Mouse (Mus musculus): ENCODE data around the gene Gm9821. TPM values are rescaled to one million over a fixed set of nuclear protein-coding genes. Genes with fewer than 3 reads are reported as not detected.

The Gm9821 gene
- polyA plus RNA-seq, 1 experiment from 2014 or later: 0.49 TPM

- H3K36me3 ChIP-seq (ENCODE audit: control insufficient read depth, insufficient read depth, low read length): no peaks in the 10 kb centered on the region
- peaks cover 15% of the 10 kb centered on the region for H3K4me1 ChIP-seq (ENCODE audit: control insufficient read depth, insufficient read depth, low read length)
- H3K4me3 ChIP-seq (ENCODE audit: low read length): no peak overlapping the region; the same call in 1 of the 2 replicates
- H3K27ac ChIP-seq (ENCODE audit: low read depth, low read length): peak overlapping the region; percentile 89
- H3K27me3 ChIP-seq (ENCODE audit: control insufficient read depth, insufficient read depth, low read length): no peaks in the 10 kb centered on the region
- peak overlapping the region; percentile 42; the same call in 1 of the 2 replicates for H3K9ac ChIP-seq (ENCODE audit: low read depth, low read length)
- WGBS: 0% methylated on average over 10 of the region's 13 CpGs
- peak; percentile 93 for ATAC-seq (ENCODE audit: low FRiP score, low TSS enrichment)
- H3K9me3 ChIP-seq (ENCODE audit: control insufficient read depth, low read length): no peaks in the 10 kb centered on the region
- H3K4me2 ChIP-seq (replicated peaks; ENCODE audit: low read depth, low read length): peak overlapping the region; percentile 24
Observed at GRCm38 (mm10) chr2:91984439-91984838, 38.9 kb downstream of the Gm9821 start.

- Histone ChIP-seq H3K4me1 (ENCODE audit: control insufficient read depth, insufficient read depth, low read length) (peaks cover 15% of the 10 kb centered on the region), H3K4me3 (ENCODE audit: low read length) (no peak overlapping the region), H3K9me3 (ENCODE audit: control insufficient read depth, low read length) (peaks cover 2% of the 10 kb centered on the region; the same call in 1 of the 2 replicates), H3K4me2 (replicated peaks; ENCODE audit: low read depth, low read length) (peak overlapping the region; percentile 24; the same call in 1 of the 2 replicates), H3K27me3 (ENCODE audit: control insufficient read depth, insufficient read depth, low read length) (no peaks in the 10 kb centered on the region), H3K9ac (ENCODE audit: low read depth, low read length) (no peak overlapping the region), H3K27ac (ENCODE audit: low read depth, low read length) (peak overlapping the region; percentile 89), H3K36me3 (ENCODE audit: control insufficient read depth, insufficient read depth, low read length) (peaks cover 1% of the 10 kb centered on the region; the same call in 1 of the 2 replicates)
- WGBS: 29% methylated on average over 9 of the region's 9 CpGs
- peak; percentile 4; the same call in 1 of the 2 replicates for ATAC-seq (ENCODE audit: low FRiP score, low TSS enrichment)
Observed at GRCm38 (mm10) chr2:91984906-91985525, 39.5 kb downstream of the Gm9821 start.

GRCm38 (mm10) chr2:91986071-91986470, 40.6 kb downstream of the Gm9821 start:
- peaks cover 2% of the 10 kb centered on the region; the same call in 1 of the 2 replicates for H3K9me3 ChIP-seq (ENCODE audit: control insufficient read depth, low read length)
- no peak overlapping the region for H3K4me2 ChIP-seq (replicated peaks; ENCODE audit: low read depth, low read length)
- H3K27me3 ChIP-seq (ENCODE audit: control insufficient read depth, insufficient read depth, low read length): no peaks in the 10 kb centered on the region
- whole genome bisulfite sequencing: 15% methylated on average over 5 of the region's 5 CpGs
- H3K4me3 ChIP-seq (ENCODE audit: low read length): no peak overlapping the region
- peaks cover 12% of the 10 kb centered on the region for H3K4me1 ChIP-seq (ENCODE audit: control insufficient read depth, insufficient read depth, low read length)
- 0 out of 2 replicates have a peak, but pooled peaks have one; percentile 7 for ATAC-seq (ENCODE audit: low FRiP score, low TSS enrichment)
- peaks cover 7% of the 10 kb centered on the region for H3K36me3 ChIP-seq (ENCODE audit: control insufficient read depth, insufficient read depth, low read length)
- H3K9ac ChIP-seq (ENCODE audit: low read depth, low read length): no peak overlapping the region
- H3K27ac ChIP-seq (ENCODE audit: low read depth, low read length): no peak overlapping the region

GRCm38 (mm10) chr2:91987542-91987941, 42.0 kb downstream of the Gm9821 start:
- WGBS: 4% methylated on average over 3 of the region's 3 CpGs

GRCm38 (mm10) chr2:91989750-91990149, 44.2 kb downstream of the Gm9821 start:
- H3K4me1 ChIP-seq (ENCODE audit: control insufficient read depth, insufficient read depth, low read length): peaks cover 3% of the 10 kb centered on the region; the same call in 1 of the 2 replicates
- H3K4me3 ChIP-seq (ENCODE audit: low read length): no peak overlapping the region
- no peak overlapping the region for H3K9ac ChIP-seq (ENCODE audit: low read depth, low read length)
- ATAC-seq (ENCODE audit: low FRiP score, low TSS enrichment): no peak
- peaks cover 7% of the 10 kb centered on the region for H3K36me3 ChIP-seq (ENCODE audit: control insufficient read depth, insufficient read depth, low read length)
- peaks cover 2% of the 10 kb centered on the region; the same call in 1 of the 2 replicates for H3K9me3 ChIP-seq (ENCODE audit: control insufficient read depth, low read length)
- H3K4me2 ChIP-seq (replicated peaks; ENCODE audit: low read depth, low read length): no peak overlapping the region
- H3K27ac ChIP-seq (ENCODE audit: low read depth, low read length): no peak overlapping the region
- no peaks in the 10 kb centered on the region for H3K27me3 ChIP-seq (ENCODE audit: control insufficient read depth, insufficient read depth, low read length)

More at GRCm38 (mm10) chr2:91987542-91987941, 42.0 kb downstream of the Gm9821 start:
- Histone ChIP-seq H3K9me3 (ENCODE audit: control insufficient read depth, low read length) (peaks cover 2% of the 10 kb centered on the region; the same call in 1 of the 2 replicates), H3K27me3 (ENCODE audit: control insufficient read depth, insufficient read depth, low read length) (no peaks in the 10 kb centered on the region), H3K4me3 (ENCODE audit: low read length) (no peak overlapping the region), H3K36me3 (ENCODE audit: control insufficient read depth, insufficient read depth, low read length) (peaks cover 7% of the 10 kb centered on the region), H3K4me1 (ENCODE audit: control insufficient read depth, insufficient read depth, low read length) (peaks cover 12% of the 10 kb centered on the region), H3K27ac (ENCODE audit: low read depth, low read length) (no peak overlapping the region), H3K9ac (ENCODE audit: low read depth, low read length) (no peak overlapping the region), H3K4me2 (replicated peaks; ENCODE audit: low read depth, low read length) (no peak overlapping the region)
- no peak for ATAC-seq (ENCODE audit: low FRiP score, low TSS enrichment)

- Histone ChIP-seq H3K27ac (ENCODE audit: low read depth, low read length) (no peak overlapping the region), H3K4me2 (replicated peaks; ENCODE audit: low read depth, low read length) (no peak overlapping the region), H3K9me3 (ENCODE audit: control insufficient read depth, low read length) (peaks cover 2% of the 10 kb centered on the region; the same call in 1 of the 2 replicates), H3K27me3 (ENCODE audit: control insufficient read depth, insufficient read depth, low read length) (no peaks in the 10 kb centered on the region), H3K36me3 (ENCODE audit: control insufficient read depth, insufficient read depth, low read length) (peaks cover 7% of the 10 kb centered on the region), H3K9ac (ENCODE audit: low read depth, low read length) (no peak overlapping the region), H3K4me1 (ENCODE audit: control insufficient read depth, insufficient read depth, low read length) (no peaks in the 10 kb centered on the region), H3K4me3 (ENCODE audit: low read length) (no peak overlapping the region)
- ATAC-seq (ENCODE audit: low FRiP score, low TSS enrichment): no peak
- WGBS: 88% methylated on average over 3 of the region's 3 CpGs
Observed at GRCm38 (mm10) chr2:91993409-91993808, 47.9 kb downstream of the Gm9821 start.

GRCm38 (mm10) chr2:91996006-91996405, 50.5 kb downstream of the Gm9821 start:
- H3K9me3 ChIP-seq (ENCODE audit: control insufficient read depth, low read length): no peaks in the 10 kb centered on the region
- peak overlapping the region; percentile 1; the same call in 1 of the 2 replicates for H3K27ac ChIP-seq (ENCODE audit: low read depth, low read length)
- no peak overlapping the region for H3K4me2 ChIP-seq (replicated peaks; ENCODE audit: low read depth, low read length)
- no peak overlapping the region for H3K9ac ChIP-seq (ENCODE audit: low read depth, low read length)
- no peaks in the 10 kb centered on the region for H3K27me3 ChIP-seq (ENCODE audit: control insufficient read depth, insufficient read depth, low read length)
- H3K4me3 ChIP-seq (ENCODE audit: low read length): no peak overlapping the region
- no peaks in the 10 kb centered on the region; the same call in 1 of the 2 replicates for H3K36me3 ChIP-seq (ENCODE audit: control insufficient read depth, insufficient read depth, low read length)
- 62% methylated on average over 5 of the region's 5 CpGs for WGBS
- H3K4me1 ChIP-seq (ENCODE audit: control insufficient read depth, insufficient read depth, low read length): no peaks in the 10 kb centered on the region
- ATAC-seq (ENCODE audit: low FRiP score, low TSS enrichment): peak; percentile 56; the same call in 1 of the 2 replicates

Small RNA genes within 50 kb of the gene (microRNA-seq; reads per million reads assigned to microRNA genes)
- not detected for gene Mir6999

Other genes starting within 250 kb of the Gm9821 start
- 18.4 and 26.6 TPM in 2 replicates for gene Atg13, start 235.1 kb upstream of the Gm9821 start, polyA plus RNA-seq (2014; fragmentation: Nextera tagmentation; extraction: Ambion mirVana)
- gene Harbi1, start 234.9 kb upstream of the Gm9821 start, polyA plus RNA-seq (2014; fragmentation: Nextera tagmentation; extraction: Ambion mirVana): 13.3 and 21.2 TPM in 2 replicates
- gene Ambra1, start 215.6 kb upstream of the Gm9821 start, polyA plus RNA-seq (2014; fragmentation: Nextera tagmentation; extraction: Ambion mirVana): 13.3 and 20.3 TPM in 2 replicates
- not detected in 2 replicates for gene Chrm4, start 18.5 kb upstream of the Gm9821 start, polyA plus RNA-seq (2014; fragmentation: Nextera tagmentation; extraction: Ambion mirVana)
- 1,361 and 1,922 TPM in 2 replicates for gene Mdk, start 13.4 kb upstream of the Gm9821 start, polyA plus RNA-seq (2014; fragmentation: Nextera tagmentation; extraction: Ambion mirVana)
- 35.6 and 57.5 TPM in 2 replicates for gene Dgkz, start 30.2 kb downstream of the Gm9821 start, polyA plus RNA-seq (2014; fragmentation: Nextera tagmentation; extraction: Ambion mirVana)
- 11.1 and 15.0 TPM in 2 replicates for gene Creb3l1, start 78.8 kb downstream of the Gm9821 start, polyA plus RNA-seq (2014; fragmentation: Nextera tagmentation; extraction: Ambion mirVana)
- gene Phf21a, start 147.4 kb downstream of the Gm9821 start, polyA plus RNA-seq (2014; fragmentation: Nextera tagmentation; extraction: Ambion mirVana): 25.3 and 36.3 TPM in 2 replicates

Measured in kidney, embryonic 14.5 days (tissue).